Mouse (Mus musculus) hindbrain, embryonic 10.5 days (tissue): ENCODE data around the gene Olfr575. TPM values are rescaled to one million over a fixed set of nuclear protein-coding genes. Genes with fewer than 3 reads are reported as not detected.

Experiments used
- DNase-seq: peaks from one replicate; pipeline ENCODE4 v3.0.0-alpha.2; 2017; ENCODE audit warnings: low spot score
- H3K27ac ChIP-seq: fragments of 300-500 bp; sonication (generic); 2 replicates; pipeline ENCODE4 v1.5.1; 2016; ENCODE audit warnings: mild to moderate bottlenecking, moderate library complexity
- H3K27me3 ChIP-seq: fragments of 300-500 bp; sonication (generic); 2 replicates; pipeline ENCODE4 v1.6.1; 2016; ENCODE audit warnings: mild to moderate bottlenecking; ENCODE audit not compliant: poor library complexity, insufficient read depth, severe bottlenecking
- H3K36me3 ChIP-seq: fragments of 300-500 bp; sonication (generic); 2 replicates; pipeline ENCODE4 v1.6.1; 2016; ENCODE audit warnings: mild to moderate bottlenecking, moderate library complexity
- H3K4me1 ChIP-seq: fragments of 300-500 bp; sonication (generic); replicated peaks from 2 replicates; pipeline ENCODE4 v1.6.1; 2016; ENCODE audit warnings: mild to moderate bottlenecking
- H3K4me3 ChIP-seq: fragments of 300-500 bp; sonication (generic); 2 replicates; pipeline ENCODE4 v1.5.1; 2016; ENCODE audit warnings: mild to moderate bottlenecking, moderate library complexity
- H3K9me3 ChIP-seq: fragments of 300-500 bp; sonication (generic); 2 replicates; pipeline ENCODE4 v1.6.1; 2016; ENCODE audit warnings: mild to moderate bottlenecking, moderate library complexity
- WGBS: fragments of 180-500 bp; shearing (Covaris S2); methylation state at CpG from one replicate; pipeline ENCODE4 v1.1.7; 2016; 5-methylcytosine and 5-hydroxymethylcytosine counted together
- polyA plus RNA-seq: library from polyadenylated mRNA; unstranded; fragments of >200 nt; fragmentation: Nextera tagmentation; extraction: Ambion mirVana; gene quantifications from 2 replicates; pipeline ENCODE4 v1.2.1, GENCODE M21; 2016

Olfr575 gene
- polyA plus RNA-seq, 1 experiment from 2014 or later, result not detected

- no peaks in the 10 kb centered on the region for H3K27me3 ChIP-seq
- H3K4me3 ChIP-seq, result no peak within 1 kb of the TSS
- no peak within 1 kb of the TSS for H3K27ac ChIP-seq
- no peaks in the 10 kb centered on the region for H3K9me3 ChIP-seq
- WGBS, result 62% methylated on average over 4 of the region's 4 CpGs
- no peaks in the 10 kb centered on the region for H3K36me3 ChIP-seq
- H3K4me1 ChIP-seq, result no peaks in the 10 kb centered on the region
- no peak for DNase-seq
These were observed 41.3 kb downstream of the Olfr575 start, which contains the start of gene Olfr571 for GRCm38 (mm10) chr7:102917032-102917875. Olfr571 (minus strand) TSS chr7:102917536.

- WGBS, result 79% methylated on average over 5 of the region's 5 CpGs
- DNase-seq, result no peak
- H3K27me3 ChIP-seq, result no peaks in the 10 kb centered on the region
- H3K36me3 ChIP-seq, result no peaks in the 10 kb centered on the region
- no peaks in the 10 kb centered on the region for H3K9me3 ChIP-seq
- H3K27ac ChIP-seq, result no peak overlapping the region
- H3K4me3 ChIP-seq, result no peak overlapping the region
- no peaks in the 10 kb centered on the region for H3K4me1 ChIP-seq
These were observed 42.2 kb downstream of the Olfr575 start for GRCm38 (mm10) chr7:102916405-102916804.

- Histone ChIP-seq H3K9me3 (no peaks in the 10 kb centered on the region), H3K4me1 (no peaks in the 10 kb centered on the region), H3K4me3 (no peak overlapping the region), H3K36me3 (no peaks in the 10 kb centered on the region), H3K27ac (no peak overlapping the region), H3K27me3 (no peaks in the 10 kb centered on the region)
- 65% methylated on average over 1 of the region's 1 CpGs for WGBS
- DNase-seq, result no peak
These were observed 43.3 kb downstream of the Olfr575 start for GRCm38 (mm10) chr7:102915261-102915660.

Other genes with a start within 250 kb of the Olfr575 start
- not detected in 2 replicates for gene Olfr33, start 239.7 kb downstream of the Olfr575 start, polyA plus RNA-seq
- not detected in 2 replicates for gene Olfr559, start 231.3 kb downstream of the Olfr575 start, polyA plus RNA-seq
- gene Olfr560, start 199.4 kb downstream of the Olfr575 start, polyA plus RNA-seq, result not detected in 2 replicates
- 0.07 TPM in 1 of 2 replicates, not detected in the other for gene Olfr78, start 199.3 kb downstream of the Olfr575 start, polyA plus RNA-seq
- 0.24 TPM in 1 of 2 replicates, not detected in the other for gene Olfr561, start 187.6 kb downstream of the Olfr575 start, polyA plus RNA-seq
- gene Olfr564, start 155.3 kb downstream of the Olfr575 start, polyA plus RNA-seq, result not detected in 2 replicates
- not detected in 2 replicates for gene Olfr566, start 100.0 kb downstream of the Olfr575 start, polyA plus RNA-seq
- gene Olfr568, start 81.7 kb downstream of the Olfr575 start, polyA plus RNA-seq, result not detected in 2 replicates
- not detected in 2 replicates for gene Olfr569, start 67.9 kb downstream of the Olfr575 start, polyA plus RNA-seq
- not detected in 2 replicates for gene Olfr570, start 64.2 kb downstream of the Olfr575 start, polyA plus RNA-seq
- 0.03 TPM in 1 of 2 replicates, not detected in the other for gene Olfr571, start 41.2 kb downstream of the Olfr575 start, polyA plus RNA-seq
- gene Olfr572, start 34.4 kb downstream of the Olfr575 start, polyA plus RNA-seq, result not detected in 2 replicates
- gene Olfr573-ps1, start 16.2 kb downstream of the Olfr575 start, polyA plus RNA-seq, result not detected in 2 replicates
- not detected in 2 replicates for gene Olfr574, start 10.3 kb downstream of the Olfr575 start, polyA plus RNA-seq
- gene Olfr576, start 3.9 kb upstream of the Olfr575 start, polyA plus RNA-seq, result not detected in 2 replicates
- gene Olfr577, start 17.2 kb upstream of the Olfr575 start, polyA plus RNA-seq, result not detected in 2 replicates
- gene Olfr578, start 30.5 kb upstream of the Olfr575 start, polyA plus RNA-seq, result not detected in 2 replicates
- gene Olfr582, start 79.2 kb upstream of the Olfr575 start, polyA plus RNA-seq, result not detected in 2 replicates
- not detected in 2 replicates for gene Olfr583, start 92.5 kb upstream of the Olfr575 start, polyA plus RNA-seq
- not detected in 2 replicates for gene Olfr584, start 123.1 kb upstream of the Olfr575 start, polyA plus RNA-seq
- not detected in 2 replicates for gene Olfr585, start 138.9 kb upstream of the Olfr575 start, polyA plus RNA-seq
- gene Olfr586, start 166.9 kb upstream of the Olfr575 start, polyA plus RNA-seq, result not detected in 2 replicates
- not detected in 2 replicates for gene Olfr588-ps1, start 182.1 kb upstream of the Olfr575 start, polyA plus RNA-seq
- gene Olfr589, start 197.6 kb upstream of the Olfr575 start, polyA plus RNA-seq, result not detected in 2 replicates
- not detected in 2 replicates for gene Olfr591, start 219.6 kb upstream of the Olfr575 start, polyA plus RNA-seq
- gene Olfr592, start 226.0 kb upstream of the Olfr575 start, polyA plus RNA-seq, result not detected in 2 replicates